ENCODE assay signal across 19 mouse cellular contexts in the genomic region with DNA sequence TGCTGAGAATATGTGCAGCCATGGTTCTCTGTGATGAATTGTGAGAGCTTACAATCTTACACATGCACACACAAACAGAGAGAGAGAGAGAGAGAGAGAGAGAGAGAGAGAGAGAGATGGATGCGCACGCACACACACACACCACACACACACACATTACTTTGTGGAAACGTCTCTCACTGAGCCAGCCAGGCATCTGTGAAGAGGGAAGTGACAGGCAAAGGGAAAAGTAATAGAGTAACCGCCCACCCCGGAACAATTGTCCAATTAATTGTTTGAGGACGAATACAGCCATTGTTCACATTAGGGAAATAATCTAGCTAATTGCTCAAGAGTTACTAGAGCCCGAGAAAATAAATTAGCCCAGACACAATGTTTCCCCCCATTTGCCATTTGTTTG.
DNase-seq lines count a peak whose midpoint lies in the region; ATAC-seq lines count a peak whose summit lies in the region.
"Had no signal": no experiment of that assay in that cellular context is flagged by ENCODE, and none has a peak within 500 bp of the region (broad histone marks: within the 10 kb centered on the region; RNA-seq: fewer than 3 reads in every experiment).

No protein-coding gene starts in this region.

- ATAC-seq in embryonic facial prominence, embryonic 12.5 days (ENCODE audit: insufficient number of reproducible peaks, insufficient read depth, low FRiP score, low TSS enrichment) = no peak
- no peak for ATAC-seq in embryonic facial prominence, embryonic 14.5 days (ENCODE audit: low read depth)
- ATAC-seq in hindbrain, embryonic 16.5 days = no peak
- peak; percentile 36; the same call in 1 of the 2 replicates for ATAC-seq in neural tube, embryonic 14.5 days (ENCODE audit: low read depth)

- H3K4me1 ChIP-seq in embryonic facial prominence, embryonic 12.5 days = peaks cover 24% of the 10 kb centered on the region
- peaks cover 37% of the 10 kb centered on the region for H3K4me1 ChIP-seq in embryonic facial prominence, embryonic 10.5 days
- peaks cover 8% of the 10 kb centered on the region; the same call in 1 of the 2 replicates for H3K4me1 ChIP-seq in embryonic facial prominence, embryonic 14.5 days (ENCODE audit: control insufficient read depth, insufficient read depth, low read length)
- peaks cover 9% of the 10 kb centered on the region for H3K4me1 ChIP-seq in hindbrain, embryonic 16.5 days (ENCODE audit: control insufficient read depth, insufficient read depth, low read depth, low read length)
- H3K4me1 ChIP-seq in neural tube, embryonic 14.5 days (ENCODE audit: control insufficient read depth, insufficient read depth, low read length) = peaks cover 19% of the 10 kb centered on the region
- H3K4me1 ChIP-seq: liver, embryonic 13.5 days had no signal

- no peaks in the 10 kb centered on the region for H3K36me3 ChIP-seq in embryonic facial prominence, embryonic 12.5 days
- H3K36me3 ChIP-seq in embryonic facial prominence, embryonic 10.5 days (replicated peaks) = no peaks in the 10 kb centered on the region
- H3K36me3 ChIP-seq in embryonic facial prominence, embryonic 14.5 days (ENCODE audit: control insufficient read depth, insufficient read depth, low read length) = no peaks in the 10 kb centered on the region
- H3K36me3 ChIP-seq in hindbrain, embryonic 16.5 days (ENCODE audit: control insufficient read depth, insufficient read depth, low read length) = no peaks in the 10 kb centered on the region
- no peaks in the 10 kb centered on the region for H3K36me3 ChIP-seq in neural tube, embryonic 14.5 days (ENCODE audit: control insufficient read depth, insufficient read depth, low read length)
- H3K36me3 ChIP-seq: heart, embryonic 15.5 days; liver, embryonic 13.5 days; lung, embryonic 15.5 days; midbrain, embryonic 15.5 days had no signal

- H3K9me3 ChIP-seq in embryonic facial prominence, embryonic 12.5 days = no peaks in the 10 kb centered on the region
- H3K9me3 ChIP-seq in embryonic facial prominence, embryonic 10.5 days = no peaks in the 10 kb centered on the region
- no peaks in the 10 kb centered on the region for H3K9me3 ChIP-seq in embryonic facial prominence, embryonic 14.5 days (ENCODE audit: control insufficient read depth, low read length)
- H3K9me3 ChIP-seq in hindbrain, embryonic 16.5 days (ENCODE audit: control insufficient read depth, low read length) = no peaks in the 10 kb centered on the region
- H3K9me3 ChIP-seq in neural tube, embryonic 14.5 days (ENCODE audit: control insufficient read depth, low read length) = no peaks in the 10 kb centered on the region
- H3K9me3 ChIP-seq: heart, embryonic 15.5 days; liver, embryonic 13.5 days; lung, embryonic 15.5 days; midbrain, embryonic 15.5 days had no signal

- H3K4me2 ChIP-seq in embryonic facial prominence, embryonic 12.5 days (replicated peaks) = no peak overlapping the region; the same call in 1 of the 2 replicates
- H3K4me2 ChIP-seq in embryonic facial prominence, embryonic 14.5 days (ENCODE audit: low read depth, low read length) = no peak overlapping the region
- H3K4me2 ChIP-seq in hindbrain, embryonic 16.5 days (ENCODE audit: low read length) = no peak overlapping the region
- H3K4me2 ChIP-seq in neural tube, embryonic 14.5 days (ENCODE audit: low read depth, low read length) = no peak overlapping the region
- H3K4me2 ChIP-seq: heart, embryonic 15.5 days; liver, embryonic 13.5 days; lung, embryonic 15.5 days; midbrain, embryonic 15.5 days had no signal

- WGBS in embryonic facial prominence, embryonic 12.5 days = 49% methylated on average over 7 of the region's 7 CpGs
- WGBS in embryonic facial prominence, embryonic 10.5 days = 59% methylated on average over 7 of the region's 7 CpGs
- 56% methylated on average over 7 of the region's 7 CpGs for WGBS in embryonic facial prominence, embryonic 14.5 days
- WGBS in hindbrain, embryonic 16.5 days = 43% methylated on average over 7 of the region's 7 CpGs
- 46% methylated on average over 7 of the region's 7 CpGs for WGBS in neural tube, embryonic 14.5 days

- 0 out of 2 replicates have a peak overlapping the region, but pooled peaks have one; percentile 36 for H3K27ac ChIP-seq in embryonic facial prominence, embryonic 12.5 days
- H3K27ac ChIP-seq in embryonic facial prominence, embryonic 10.5 days (replicated peaks) = no peak overlapping the region
- 0 out of 2 replicates have a peak overlapping the region, but pooled peaks have one; percentile 48 for H3K27ac ChIP-seq in embryonic facial prominence, embryonic 14.5 days (replicated peaks; ENCODE audit: low read depth, low read length)
- H3K27ac ChIP-seq in hindbrain, embryonic 16.5 days (ENCODE audit: low read depth, low read length) = 0 out of 2 replicates have a peak overlapping the region, but pooled peaks have one; percentile 23
- H3K27ac ChIP-seq in neural tube, embryonic 14.5 days (ENCODE audit: low read depth, low read length) = no peak overlapping the region; the same call in 1 of the 2 replicates
- H3K27ac ChIP-seq: heart, embryonic 15.5 days; liver, embryonic 13.5 days; lung, embryonic 15.5 days had no signal

- H3K4me3 ChIP-seq in embryonic facial prominence, embryonic 12.5 days = no peak overlapping the region
- no peak overlapping the region for H3K4me3 ChIP-seq in embryonic facial prominence, embryonic 10.5 days
- H3K4me3 ChIP-seq in embryonic facial prominence, embryonic 14.5 days (ENCODE audit: low read depth, low read length) = no peak overlapping the region
- H3K4me3 ChIP-seq in hindbrain, embryonic 16.5 days (ENCODE audit: low read length) = no peak overlapping the region
- no peak overlapping the region for H3K4me3 ChIP-seq in neural tube, embryonic 14.5 days (ENCODE audit: low read depth, low read length)
- H3K4me3 ChIP-seq: heart, embryonic 15.5 days; liver, embryonic 13.5 days; lung, embryonic 15.5 days; midbrain, embryonic 15.5 days had no signal

- no peaks in the 10 kb centered on the region for H3K27me3 ChIP-seq in embryonic facial prominence, embryonic 12.5 days
- no peaks in the 10 kb centered on the region for H3K27me3 ChIP-seq in embryonic facial prominence, embryonic 10.5 days (replicated peaks; ENCODE audit: low read depth, poor library complexity, severe bottlenecking)
- no peaks in the 10 kb centered on the region for H3K27me3 ChIP-seq in embryonic facial prominence, embryonic 14.5 days (replicated peaks; ENCODE audit: control insufficient read depth, insufficient read depth, low read length)
- no peaks in the 10 kb centered on the region for H3K27me3 ChIP-seq in hindbrain, embryonic 16.5 days (replicated peaks; ENCODE audit: control insufficient read depth, insufficient read depth, low read length)
- no peaks in the 10 kb centered on the region for H3K27me3 ChIP-seq in neural tube, embryonic 14.5 days (ENCODE audit: control insufficient read depth, insufficient read depth, low read length)
- H3K27me3 ChIP-seq: heart, embryonic 15.5 days; liver, embryonic 13.5 days; lung, embryonic 15.5 days; midbrain, embryonic 15.5 days had no signal

- H3K9ac ChIP-seq in embryonic facial prominence, embryonic 12.5 days = no peak overlapping the region
- no peak overlapping the region for H3K9ac ChIP-seq in embryonic facial prominence, embryonic 14.5 days (ENCODE audit: low read depth, low read length)
- no peak overlapping the region for H3K9ac ChIP-seq in hindbrain, embryonic 16.5 days (ENCODE audit: low read depth, low read length)
- no peak overlapping the region for H3K9ac ChIP-seq in neural tube, embryonic 14.5 days (replicated peaks; ENCODE audit: low read depth, low read length)
- H3K9ac ChIP-seq: heart, embryonic 15.5 days; liver, embryonic 13.5 days; lung, embryonic 15.5 days; midbrain, embryonic 15.5 days had no signal

- DNase-seq in embryonic facial prominence, embryonic 10.5 days (ENCODE audit: low spot score) = no peak
- DNase-seq in embryonic facial prominence, embryonic 14.5 days (ENCODE audit: low spot score) = no peak
- no peak for DNase-seq in lung, postnatal 14 days
- no peak for DNase-seq in heart, postnatal 25 days (ENCODE audit: low spot score)
- DNase-seq in spleen, postnatal 4 days (ENCODE audit: low spot score in 2 of 2) = no peak
- DNase-seq: adrenal gland, adult 2 months; cerebellum, adult 18-20 months; heart, adult 18-20 months; kidney, adult 2 months; kidney, postnatal 36 days; layer of hippocampus, adult 9-11 months; liver, embryonic 13.5 days; thymus, postnatal 36 days had no signal

- intact Hi-C loops in heart, postnatal 25 days (cut with DNase I) = no loop called here

Comparison
In these comparisons a context has a peak if more than half of its experiments do, and no peak if none do; other contexts are left out.
1. H3K27ac ChIP-seq: peak in embryonic facial prominence, embryonic 12.5 days (single experiment), embryonic facial prominence, embryonic 14.5 days (single experiment) and hindbrain, embryonic 16.5 days (single experiment); none in embryonic facial prominence, embryonic 10.5 days (single experiment) and neural tube, embryonic 14.5 days (single experiment).